Comparison of ENCODE assay signal across 25 mouse cellular contexts in genomic region chr14:85298991-85299390, GRCm38 (mm10).
"Had no signal": no experiment of that assay in that cellular context is flagged by ENCODE, and none has a peak within 500 bp of the region (broad histone marks: within the 10 kb centered on the region; RNA-seq: fewer than 3 reads in every experiment).

No protein-coding gene starts in this region.

- DNase-seq: gastrocnemius, postnatal 14 days; gastrocnemius, postnatal 36 days; heart, adult 11 months; heart, adult 2 months; heart, postnatal 14 days; heart, postnatal 36 days; kidney, adult 11 months; kidney, adult 2 months; kidney, adult 9 months; kidney, postnatal 14 days; kidney, postnatal 36 days; layer of hippocampus, adult 9-11 months; layer of hippocampus, postnatal 36 days; left cerebral cortex, postnatal 4 days; liver, embryonic 13.5 days had no signal

- H3K9me3 ChIP-seq: heart, embryonic 13.5 days; heart, embryonic 15.5 days; hindbrain, embryonic 13.5 days; hindbrain, embryonic 15.5 days; kidney, embryonic 15.5 days; limb, embryonic 13.5 days; limb, embryonic 15.5 days; liver, embryonic 13.5 days; liver, embryonic 15.5 days had no signal

- H3K9ac ChIP-seq: heart, embryonic 13.5 days; heart, embryonic 15.5 days; hindbrain, embryonic 13.5 days; hindbrain, embryonic 15.5 days; kidney, embryonic 15.5 days; limb, embryonic 13.5 days; limb, embryonic 15.5 days; liver, embryonic 13.5 days; liver, embryonic 15.5 days had no signal

- H3K4me1 ChIP-seq: heart, embryonic 13.5 days; heart, embryonic 15.5 days; hindbrain, embryonic 13.5 days; hindbrain, embryonic 15.5 days; kidney, embryonic 15.5 days; limb, embryonic 13.5 days; limb, embryonic 15.5 days; liver, embryonic 13.5 days; liver, embryonic 15.5 days had no signal

- H3K4me3 ChIP-seq: heart, adult 2 months; heart, embryonic 13.5 days; heart, embryonic 15.5 days; hindbrain, embryonic 13.5 days; hindbrain, embryonic 15.5 days; kidney, embryonic 15.5 days; limb, embryonic 13.5 days; limb, embryonic 15.5 days; liver, embryonic 13.5 days; liver, embryonic 15.5 days had no signal

- H3K36me3 ChIP-seq: heart, embryonic 13.5 days; heart, embryonic 15.5 days; hindbrain, embryonic 13.5 days; hindbrain, embryonic 15.5 days; kidney, embryonic 15.5 days; limb, embryonic 13.5 days; limb, embryonic 15.5 days; liver, embryonic 13.5 days; liver, embryonic 15.5 days had no signal

- H3K27ac ChIP-seq: heart, adult 2 months; heart, embryonic 13.5 days; heart, embryonic 15.5 days; hindbrain, embryonic 13.5 days; hindbrain, embryonic 15.5 days; hindbrain, postnatal 0 days; kidney, embryonic 15.5 days; kidney, postnatal 0 days; limb, embryonic 13.5 days; limb, embryonic 15.5 days; liver, embryonic 13.5 days; liver, embryonic 15.5 days had no signal

- H3K27me3 ChIP-seq: heart, embryonic 13.5 days; heart, embryonic 15.5 days; hindbrain, embryonic 13.5 days; hindbrain, embryonic 15.5 days; kidney, embryonic 15.5 days; limb, embryonic 13.5 days; limb, embryonic 15.5 days; liver, embryonic 13.5 days; liver, embryonic 15.5 days had no signal
